Mouse (Mus musculus): Measurements from ENCODE around the gene Hoxd4.

The Hoxd4 gene

DNA sequence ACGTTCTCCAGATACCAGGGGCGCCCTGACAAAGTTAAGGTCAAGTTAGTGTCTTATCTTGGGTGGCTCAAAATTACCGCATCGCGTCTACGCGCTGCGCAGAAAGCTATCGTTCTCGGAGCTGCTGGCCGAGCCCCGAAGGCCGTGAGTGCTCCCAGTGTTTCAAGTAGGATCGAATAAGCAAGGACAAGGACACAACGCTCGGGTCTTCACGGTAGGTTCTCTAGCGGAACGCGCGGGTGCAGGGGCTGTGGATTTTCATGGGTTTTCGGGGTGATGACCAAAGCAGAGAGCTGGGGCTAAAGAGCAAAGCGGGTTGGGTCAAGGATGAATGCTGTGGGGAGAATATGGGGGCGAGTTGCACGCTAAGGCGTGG is 32.1 kb upstream of the Hoxd4 start:
- DNase-seq, result peak; percentile 58

DNA sequence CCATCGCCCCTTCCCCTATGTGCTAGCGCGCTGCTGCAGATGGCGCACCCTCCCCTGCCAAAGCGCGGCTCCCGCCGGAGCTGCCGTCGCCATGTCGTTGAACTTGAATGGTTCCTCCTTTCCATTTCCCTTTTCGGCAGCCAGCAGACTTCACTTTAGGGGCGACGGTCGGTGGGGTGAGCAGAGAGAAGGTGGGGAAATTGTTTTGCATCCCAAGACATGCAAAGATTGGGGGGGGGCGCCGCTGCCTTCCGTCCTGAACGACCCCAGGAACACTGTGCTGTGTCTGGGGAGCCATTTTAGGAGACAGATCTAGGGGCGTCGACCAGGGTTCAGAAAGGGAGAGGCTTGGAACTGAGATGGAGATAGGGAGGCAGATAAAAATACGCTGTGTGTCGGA is 31.7 kb upstream of the Hoxd4 start:
- DNase-seq, result peak; percentile 50

DNA sequence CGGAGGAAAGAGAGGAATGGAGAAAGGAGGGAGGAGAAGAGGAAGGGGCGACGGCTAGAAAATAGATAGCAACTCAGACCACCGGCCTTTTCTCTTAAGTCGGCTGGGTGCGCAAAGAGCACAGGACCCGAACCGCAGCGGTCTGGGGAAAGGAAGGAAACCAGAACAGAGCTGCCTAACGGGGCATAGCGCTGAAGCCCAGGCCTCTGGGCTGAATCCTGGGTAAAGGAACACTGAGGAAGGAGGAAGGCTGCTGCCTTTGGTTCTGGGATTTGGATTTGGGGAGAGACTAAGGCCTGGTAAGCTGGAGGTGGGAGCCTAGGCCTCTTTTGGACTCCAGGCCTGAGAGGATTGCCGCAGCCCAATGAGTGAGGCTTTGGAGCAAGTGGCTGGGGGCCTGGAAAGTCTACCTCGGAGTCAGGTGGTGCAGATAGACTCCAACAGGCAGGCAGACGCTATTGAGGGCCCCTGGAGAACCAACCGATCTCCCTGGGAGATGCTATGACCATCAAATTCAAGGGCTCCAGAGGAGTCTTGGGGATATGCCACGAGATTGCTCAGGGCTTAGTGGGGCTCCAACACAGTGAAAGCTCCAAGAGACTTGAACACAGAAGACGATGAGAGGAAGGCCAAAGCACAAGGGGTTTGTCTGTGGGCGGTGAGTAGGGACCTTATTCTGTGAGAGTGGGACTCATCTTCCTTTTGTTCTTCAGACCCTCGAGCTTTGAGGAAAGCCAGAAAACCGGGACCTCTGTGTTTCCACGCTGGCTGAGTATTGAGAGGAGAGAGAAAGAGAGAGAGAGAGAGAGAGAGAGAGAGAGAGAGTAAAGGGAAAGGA is 30.9 kb upstream of the Hoxd4 start:
- peak; percentile 57 for DNase-seq

DNA sequence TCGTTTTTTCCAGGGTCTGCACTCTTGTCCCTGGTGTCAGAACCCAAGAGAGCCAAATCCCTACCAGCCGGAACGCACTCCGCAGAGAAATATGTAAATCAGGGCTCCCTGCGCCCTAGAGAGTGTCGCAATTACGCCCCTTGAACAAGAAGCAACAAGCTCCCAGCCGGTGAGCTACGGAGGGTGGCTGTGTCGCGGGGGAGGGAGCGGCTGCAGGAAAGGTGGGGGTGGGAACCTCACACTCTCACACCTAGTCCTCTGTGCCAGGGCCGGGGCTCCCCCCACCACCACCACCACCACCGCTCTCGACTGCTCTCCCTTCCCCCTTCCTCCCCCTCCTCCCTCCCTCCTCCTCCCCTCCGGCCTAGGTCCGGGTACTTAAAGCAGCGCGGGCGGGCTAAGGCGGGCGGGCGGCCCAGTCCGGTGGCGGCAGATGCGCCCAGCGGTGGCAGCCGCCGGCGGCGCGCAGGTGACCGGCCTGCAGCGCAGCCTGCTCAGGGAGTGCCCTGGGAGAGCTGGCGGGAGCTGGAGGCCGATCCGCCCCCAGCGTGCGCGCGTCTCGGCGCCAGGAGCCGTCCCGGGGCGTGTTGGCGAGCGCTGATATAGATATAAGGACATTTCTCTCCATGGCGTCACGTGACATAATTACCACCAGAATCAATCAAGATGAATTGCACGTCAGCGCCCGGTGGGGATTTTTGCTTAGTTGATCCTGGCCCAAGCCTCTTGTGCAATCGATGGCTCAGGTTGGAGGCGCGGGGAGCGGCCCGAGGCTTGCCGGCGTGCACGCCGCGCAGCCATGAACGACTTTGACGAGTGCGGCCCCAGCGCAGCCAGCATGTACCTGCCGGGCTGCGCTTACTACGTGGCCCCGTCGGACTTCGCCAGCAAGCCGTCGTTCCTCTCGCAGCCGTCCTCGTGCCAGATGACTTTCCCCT is 29.9 kb upstream of the Hoxd4 start:
- peak; percentile 69 for DNase-seq

DNA sequence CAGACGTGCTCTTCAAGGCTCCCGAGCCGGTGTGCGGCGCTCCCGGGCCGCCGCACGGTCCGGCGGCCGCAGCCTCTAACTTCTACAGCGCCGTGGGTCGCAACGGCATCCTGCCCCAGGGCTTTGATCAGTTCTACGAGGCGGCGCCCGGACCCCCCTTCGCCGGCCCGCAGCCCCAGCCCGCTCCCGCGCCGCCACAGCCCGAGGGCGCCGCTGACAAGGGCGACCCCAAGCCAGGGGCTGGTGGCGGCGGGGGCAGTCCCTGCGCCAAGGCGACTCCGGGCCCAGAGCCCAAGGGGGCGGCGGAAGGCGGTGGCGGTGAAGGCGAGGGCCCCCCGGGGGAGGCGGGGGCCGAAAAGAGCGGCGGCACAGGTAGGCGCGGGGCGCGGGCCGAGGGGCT is 28.9 kb upstream of the Hoxd4 start:
- peak; percentile 48 for DNase-seq

DNA sequence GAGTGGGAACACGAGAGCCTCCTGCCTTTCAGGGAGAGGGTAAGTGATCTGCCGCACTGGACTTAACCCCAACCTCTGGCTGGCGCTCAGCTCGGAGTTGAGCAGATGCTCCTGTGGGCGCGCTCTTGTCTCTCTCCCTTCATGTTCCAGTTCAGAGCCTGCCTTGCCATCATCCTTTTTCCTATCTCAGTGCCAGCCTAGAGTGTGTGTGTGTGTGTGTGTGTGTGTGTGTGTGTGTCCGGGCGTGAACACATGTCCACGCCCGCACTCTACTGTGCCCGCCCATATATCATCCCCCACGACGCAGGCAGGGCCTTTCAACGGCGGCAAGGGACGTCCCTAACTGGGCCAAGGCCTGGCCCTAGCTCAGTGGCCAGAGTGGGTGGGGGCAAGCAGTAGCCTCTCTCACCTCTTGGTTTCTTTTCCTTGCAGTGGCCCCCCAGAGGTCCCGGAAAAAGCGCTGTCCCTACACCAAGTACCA is 28.2 kb upstream of the Hoxd4 start:
- peak; percentile 72 for DNase-seq

DNA sequence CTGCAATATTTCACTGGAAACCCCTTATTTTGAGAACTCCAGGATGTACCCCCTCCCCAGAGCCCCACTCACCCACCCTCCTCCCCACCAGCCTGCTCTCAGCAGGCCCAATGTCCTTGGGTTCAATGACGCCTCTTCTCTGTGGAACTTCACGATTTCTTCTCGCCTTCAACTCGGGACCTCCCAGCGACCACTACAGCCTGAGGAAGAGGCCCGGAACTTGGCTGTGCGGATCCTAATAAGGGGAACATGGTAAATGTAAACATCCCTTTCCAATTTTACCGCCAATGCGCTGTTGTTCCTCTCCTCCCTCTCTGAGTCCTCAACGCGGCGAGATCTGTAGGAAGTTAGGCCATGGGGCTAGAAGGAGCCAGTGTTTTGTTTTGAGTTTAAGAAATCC is 27.6 kb upstream of the Hoxd4 start:
- DNase-seq, result no peak

DNA sequence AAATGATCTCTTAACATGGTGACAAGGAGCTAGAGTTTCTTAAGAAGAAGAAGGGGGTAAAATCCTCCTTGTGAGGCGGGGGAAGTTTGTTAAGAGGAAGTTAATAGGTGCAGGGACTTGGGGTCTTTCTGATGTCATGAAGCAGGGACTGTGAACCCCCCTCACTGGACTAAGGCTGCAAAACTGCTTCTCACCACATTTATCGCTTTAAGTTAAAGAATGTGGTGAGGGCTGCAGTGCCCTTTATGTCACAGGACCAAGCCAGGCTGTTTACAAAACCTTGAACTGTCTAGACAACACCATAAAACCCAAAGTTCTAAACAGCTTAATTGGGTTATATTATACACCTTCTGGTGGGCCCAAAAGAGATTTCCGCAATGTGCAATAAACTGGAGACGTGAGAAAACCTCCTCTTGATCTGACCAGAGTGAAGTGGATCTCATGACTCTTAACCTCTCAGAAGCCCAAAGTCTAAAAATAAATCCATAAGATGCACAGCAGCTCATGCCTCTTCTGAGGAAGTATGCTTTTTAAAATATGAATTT is 26.6 kb upstream of the Hoxd4 start:
- DNase-seq, result no peak

DNA sequence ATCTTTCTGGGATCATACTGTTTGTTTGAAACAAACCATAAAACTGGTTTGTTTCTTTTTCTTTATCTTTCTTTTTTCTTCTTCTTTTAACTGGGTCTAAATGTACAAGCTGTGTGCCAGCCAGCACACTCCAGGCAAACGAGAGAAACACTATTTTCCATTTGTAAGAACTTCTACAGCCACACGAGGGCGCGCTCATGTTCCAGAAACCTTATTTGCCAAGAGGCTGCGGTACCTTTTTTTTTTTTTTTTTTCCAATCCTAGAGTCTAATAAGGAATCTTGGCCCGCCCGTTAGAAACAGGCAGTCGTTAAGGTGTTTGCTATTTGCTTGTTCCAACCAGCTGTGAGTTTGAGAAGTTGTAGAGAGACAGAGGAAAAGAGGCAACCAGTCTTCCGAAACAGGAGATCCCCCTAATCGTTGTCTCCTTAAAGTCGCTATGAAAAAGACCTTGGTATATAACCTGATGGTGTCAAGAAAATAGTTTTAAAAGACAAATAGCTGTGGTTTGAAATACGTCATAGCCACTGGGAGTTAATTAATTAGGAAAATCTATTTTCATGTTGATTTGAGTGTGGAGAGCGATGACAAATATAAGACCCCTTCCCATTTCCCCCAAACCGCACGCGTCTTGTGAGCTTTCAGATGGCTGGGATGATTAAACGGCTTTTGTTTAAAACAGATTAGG is 25.3 kb upstream of the Hoxd4 start:
- peak; percentile 91 for DNase-seq

DNA sequence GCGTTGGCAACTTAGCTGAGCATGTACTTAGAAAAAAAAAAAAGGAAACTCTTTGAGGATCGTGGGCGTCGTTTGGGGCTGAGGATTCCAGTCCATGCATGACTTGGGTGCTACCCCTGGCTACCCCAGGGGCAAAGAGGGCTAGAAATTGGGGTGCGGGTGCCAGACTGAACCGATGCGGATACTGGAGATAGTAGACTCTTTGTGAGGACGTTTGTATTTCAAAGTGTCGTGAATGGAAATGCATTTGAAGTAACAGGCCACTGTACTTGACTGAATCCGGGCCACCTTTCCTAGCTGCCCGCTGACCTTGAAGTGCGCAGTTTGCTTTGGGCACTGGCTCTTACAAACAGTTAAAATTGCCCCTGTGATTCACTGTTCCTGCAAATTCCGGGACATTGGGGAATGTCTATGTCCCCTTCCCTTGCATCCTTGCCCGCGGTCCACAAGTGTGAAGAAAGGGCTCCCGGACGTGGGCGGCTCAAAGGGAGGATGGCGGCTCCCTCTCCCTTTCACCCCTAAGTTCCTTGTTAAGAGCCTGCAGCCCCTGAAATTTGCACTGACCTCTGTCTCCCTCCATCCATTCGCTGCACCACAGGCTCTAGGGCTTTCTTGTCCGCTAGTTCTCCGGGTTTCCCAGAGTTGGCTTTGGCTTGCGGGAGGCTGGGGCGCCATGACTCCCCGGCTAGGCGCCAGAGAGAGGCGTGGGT is 24.6 kb upstream of the Hoxd4 start:
- DNase-seq, result peak; percentile 27

DNA sequence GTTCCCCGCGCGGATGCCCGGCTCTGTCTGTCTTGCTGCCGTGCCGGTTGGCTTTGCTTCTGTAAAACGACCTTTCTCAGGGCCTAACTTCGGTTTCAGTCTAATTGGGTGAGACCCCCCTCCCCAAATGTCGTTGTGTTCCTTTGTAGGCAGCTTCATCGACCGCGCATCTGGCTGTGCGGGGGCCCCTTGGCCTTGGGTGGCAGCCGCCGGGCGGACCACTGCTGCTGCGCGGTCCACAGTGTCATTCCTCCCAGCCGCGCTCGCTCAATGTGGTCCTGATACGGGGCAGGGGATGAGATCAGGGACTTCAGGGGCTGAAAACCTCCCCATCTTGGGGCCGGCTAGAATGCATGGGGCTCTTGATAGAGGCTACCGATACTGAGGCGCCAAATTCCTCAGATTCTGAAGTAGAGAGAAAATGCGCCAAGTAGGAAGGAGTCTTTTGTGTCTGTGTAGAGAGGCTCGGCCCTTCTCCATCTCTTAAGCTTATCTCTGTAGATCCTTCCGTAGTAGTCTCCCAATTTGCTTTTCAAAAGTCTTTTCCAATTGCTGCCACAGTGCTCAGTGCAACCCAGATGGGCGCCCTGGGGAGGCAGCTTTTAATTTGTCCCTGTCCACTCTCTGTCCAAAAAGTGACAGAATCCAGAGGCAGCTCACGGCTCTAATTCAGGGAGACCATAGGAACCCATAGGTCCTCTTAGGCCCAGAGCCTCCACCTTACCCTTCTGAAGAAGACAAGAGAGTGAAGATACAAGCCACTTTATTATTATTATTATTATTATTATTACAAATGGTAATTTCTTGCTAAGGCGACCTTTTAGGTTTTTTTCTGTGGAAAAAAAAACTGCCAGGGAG is 23.8 kb upstream of the Hoxd4 start:
- DNase-seq, result peak; percentile 62

DNA sequence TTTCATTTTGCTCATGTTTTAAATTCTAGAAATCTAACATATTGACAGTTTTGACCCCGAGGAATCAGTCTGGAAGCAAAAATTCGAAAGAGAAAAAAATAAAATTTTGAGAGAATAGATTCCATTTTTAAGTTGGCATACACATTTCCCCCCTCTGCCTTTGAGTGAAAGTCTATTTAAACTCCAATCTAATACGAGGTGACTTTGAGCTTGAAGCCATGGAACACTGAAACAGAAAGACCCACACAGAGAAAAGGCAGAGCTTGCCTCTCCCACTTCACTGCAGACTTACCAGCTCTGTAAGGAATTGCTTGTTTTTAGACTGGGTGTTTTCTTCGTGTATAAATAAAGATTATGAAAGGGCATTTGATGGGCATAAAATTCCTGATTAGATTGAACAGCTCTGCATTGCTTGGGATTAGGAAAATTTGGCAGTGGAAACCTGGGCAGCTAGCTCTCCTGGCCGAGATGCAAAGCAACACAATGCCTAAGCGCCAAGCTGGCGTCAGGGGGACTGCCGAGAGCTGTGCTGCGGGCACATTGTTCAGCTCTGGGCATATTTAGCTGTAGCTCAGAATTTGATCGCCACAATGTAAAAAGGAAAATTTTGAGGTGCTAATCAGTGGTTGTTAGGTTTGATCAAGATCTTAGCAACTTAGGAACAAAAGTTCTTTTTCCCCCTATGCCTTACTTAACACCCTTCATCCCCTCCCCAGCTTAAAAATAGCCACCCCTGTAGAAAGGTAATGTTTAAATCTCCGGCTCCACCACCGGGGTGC is 22.7 kb upstream of the Hoxd4 start:
- DNase-seq, result peak; percentile 46

DNA sequence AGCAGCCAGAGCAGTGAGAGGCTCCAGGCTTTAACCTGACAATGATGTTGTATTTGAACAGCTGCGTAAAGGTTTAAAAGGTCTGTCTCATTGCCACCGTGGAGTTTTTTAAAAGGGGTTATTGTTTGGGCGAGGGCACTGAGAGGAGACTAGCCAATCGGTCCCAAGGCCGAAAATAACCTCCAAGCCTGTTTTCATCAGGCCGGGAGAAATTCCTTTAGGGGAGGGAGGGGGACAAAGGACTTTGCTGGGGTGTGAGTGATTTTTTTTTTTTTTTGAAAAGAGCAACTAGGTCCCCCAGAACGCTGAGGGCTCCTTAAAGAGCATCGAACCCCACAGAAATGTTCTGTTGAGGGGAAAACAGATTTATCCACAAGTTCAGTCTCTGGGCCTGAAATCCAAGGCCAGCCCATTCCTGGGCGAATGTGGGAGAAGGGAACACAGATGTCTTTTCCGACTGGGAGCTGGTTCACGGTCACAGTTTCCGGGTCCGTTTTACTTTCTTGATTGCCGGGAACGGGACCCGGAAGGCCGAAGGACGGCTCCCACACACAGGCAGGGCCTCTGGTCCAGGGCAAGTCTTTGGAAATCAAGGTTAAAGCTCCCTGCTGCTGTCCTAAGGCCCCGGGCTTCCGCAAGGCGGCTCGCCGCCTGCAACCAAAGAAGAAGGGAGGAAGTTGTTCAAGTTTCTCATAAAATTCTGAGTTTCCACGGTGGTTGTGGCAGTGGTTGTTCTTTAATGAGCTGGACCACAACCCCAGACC is 22.0 kb upstream of the Hoxd4 start:
- DNase-seq, result peak; percentile 59

DNA sequence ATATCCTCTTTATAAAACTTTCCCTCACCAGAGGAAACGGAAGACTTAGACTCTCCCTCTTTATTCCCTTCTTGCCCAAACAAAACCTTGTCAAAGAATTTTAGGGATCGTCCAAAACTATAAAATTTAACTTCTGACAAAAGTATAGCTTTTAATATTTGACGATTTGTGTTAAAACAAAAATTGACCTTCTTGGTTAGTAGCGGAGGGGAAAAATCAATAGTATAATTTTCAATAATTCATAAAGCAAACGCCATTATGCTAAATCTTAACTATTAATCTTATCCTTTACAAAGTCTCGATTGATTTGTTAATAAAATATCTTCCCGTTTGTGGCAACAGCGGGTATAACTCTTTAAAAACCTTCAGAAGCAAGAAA is 21.4 kb upstream of the Hoxd4 start:
- DNase-seq, result no peak

DNA sequence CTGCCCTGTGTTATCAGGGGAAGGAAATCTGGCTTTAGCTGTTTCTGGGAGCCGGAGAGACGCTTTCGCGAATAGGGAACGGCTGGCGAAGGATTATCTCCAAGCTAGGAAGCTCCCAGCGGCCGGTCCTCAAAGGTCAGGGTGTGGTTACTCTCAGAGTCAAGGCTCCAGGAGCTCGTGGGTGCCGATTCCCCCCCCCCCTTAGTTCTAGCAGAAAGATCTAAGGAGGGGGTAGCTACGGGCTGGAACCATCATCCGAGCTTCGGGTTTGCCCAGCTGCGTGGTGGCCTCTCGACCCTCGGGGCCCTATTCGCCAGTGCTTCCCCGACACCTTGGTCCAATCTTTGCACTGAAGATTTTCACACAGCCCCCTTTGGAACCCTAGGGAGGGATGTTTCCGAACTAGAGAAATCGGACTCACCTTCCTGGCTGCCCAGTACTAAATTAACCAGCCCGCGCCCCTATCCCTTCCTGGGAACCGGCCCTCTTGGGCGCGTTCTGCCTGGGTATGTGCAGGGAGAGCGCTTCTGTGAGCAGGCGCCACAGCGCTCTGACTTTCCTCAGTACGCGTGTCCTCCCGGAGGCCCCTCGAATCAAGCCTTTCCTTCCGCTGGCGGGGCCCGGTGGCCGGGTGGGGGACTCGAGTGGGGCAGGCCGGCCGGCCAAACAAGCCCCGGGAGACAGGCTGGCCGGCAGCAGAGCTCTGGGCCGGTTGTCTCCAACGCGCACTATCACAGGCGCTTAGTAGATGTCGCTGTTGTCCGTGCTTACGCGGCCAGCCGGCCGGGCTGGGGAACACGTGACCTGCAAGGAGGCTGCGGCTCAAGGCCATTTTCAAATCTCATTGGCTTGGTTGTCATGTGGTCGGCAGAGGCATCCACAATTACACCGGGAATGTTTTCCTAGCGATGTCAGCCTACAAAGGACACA is 20.4 kb upstream of the Hoxd4 start, which contains the start of gene Hoxd10:
TSS of gene Hoxd10 (plus strand) at position 903 of the 930 bp plus-strand sequence.
- peak; percentile 95 for DNase-seq

DNA sequence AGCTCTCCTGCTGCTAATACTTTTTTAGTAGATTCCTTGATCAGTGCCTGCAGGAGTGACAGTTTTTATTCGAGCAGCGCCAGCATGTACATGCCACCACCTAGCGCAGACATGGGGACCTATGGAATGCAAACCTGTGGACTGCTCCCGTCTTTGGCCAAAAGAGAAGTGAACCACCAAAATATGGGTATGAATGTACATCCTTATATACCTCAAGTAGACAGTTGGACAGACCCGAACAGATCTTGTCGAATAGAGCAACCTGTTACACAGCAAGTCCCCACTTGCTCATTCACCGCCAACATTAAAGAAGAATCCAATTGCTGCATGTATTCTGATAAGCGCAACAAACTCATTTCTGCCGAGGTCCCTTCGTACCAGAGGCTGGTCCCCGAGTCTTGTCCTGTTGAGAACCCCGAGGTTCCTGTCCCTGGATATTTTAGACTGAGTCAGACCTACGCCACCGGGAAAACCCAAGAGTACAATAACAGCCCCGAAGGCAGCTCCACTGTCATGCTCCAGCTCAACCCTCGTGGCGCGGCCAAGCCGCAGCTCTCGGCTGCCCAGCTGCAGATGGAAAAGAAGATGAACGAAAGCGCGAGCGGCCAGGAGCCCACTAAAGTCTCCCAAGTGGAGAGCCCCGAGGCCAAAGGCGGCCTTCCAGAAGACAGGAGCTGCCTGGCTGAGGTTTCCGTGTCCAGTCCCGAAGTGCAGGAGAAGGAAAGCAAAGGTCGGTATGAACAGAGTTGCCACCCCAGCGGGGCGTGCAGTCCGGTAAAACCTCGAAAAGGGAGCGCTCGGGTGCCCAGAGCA is 19.5 kb upstream of the Hoxd4 start:
- DNase-seq, result peak; percentile 50

DNA sequence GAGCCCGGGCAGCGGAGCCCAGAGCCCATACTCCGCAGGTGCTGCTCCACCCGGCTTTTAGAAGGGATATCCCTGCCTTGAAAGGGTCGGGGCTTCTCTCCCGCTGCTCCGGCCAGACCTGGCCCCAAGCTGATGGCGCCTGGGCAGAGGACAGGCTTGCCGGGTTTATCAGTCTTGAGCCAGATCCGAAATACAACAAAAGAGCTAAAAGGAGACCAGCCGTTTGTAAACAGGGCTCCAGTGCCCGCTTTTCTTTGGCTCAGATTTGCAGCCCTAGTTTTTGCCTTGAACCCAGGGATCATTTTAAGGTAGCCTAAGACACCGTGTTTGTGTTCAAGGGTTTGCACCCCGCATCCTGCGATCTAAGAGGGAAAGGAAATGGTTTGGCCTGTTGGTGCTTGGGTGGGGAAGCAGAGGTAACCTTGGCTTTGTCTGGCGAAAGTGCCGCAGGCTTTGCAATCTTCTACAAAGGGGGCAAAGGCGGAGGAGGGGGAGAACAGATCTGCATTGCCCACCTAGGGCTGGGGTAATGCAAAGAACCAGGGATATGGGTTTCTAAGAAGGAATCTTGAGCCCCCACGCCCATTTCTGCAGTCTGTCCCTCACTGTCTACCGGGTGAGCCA is 18.8 kb upstream of the Hoxd4 start:
- DNase-seq, result no peak

Data from kidney, postnatal 10 days (tissue).